16 mouse cellular contexts compared by ENCODE assay signal in genomic region chr13:115199166-115199565, GRCm38 (mm10).
DNase-seq lines count a peak whose midpoint lies in the region; ATAC-seq lines count a peak whose summit lies in the region.
"Had no signal": no experiment of that assay in that cellular context is flagged by ENCODE, and none has a peak within 500 bp of the region (broad histone marks: within the 10 kb centered on the region; RNA-seq: fewer than 3 reads in every experiment).

No protein-coding gene starts in this region.

- H3K36me3 ChIP-seq in forebrain, embryonic 12.5 days (replicated peaks) = no peaks in the 10 kb centered on the region
- H3K36me3 ChIP-seq: embryonic facial prominence, embryonic 13.5 days had no signal

- no peaks in the 10 kb centered on the region for H3K4me1 ChIP-seq in forebrain, embryonic 12.5 days
- H3K4me1 ChIP-seq: forebrain, embryonic 13.5 days had no signal

- H3K4me3 ChIP-seq in forebrain, embryonic 12.5 days (replicated peaks) = no peak overlapping the region
- H3K4me3 ChIP-seq: embryonic facial prominence, embryonic 13.5 days; forebrain, embryonic 13.5 days had no signal

- H3K9ac ChIP-seq in forebrain, embryonic 12.5 days = no peak overlapping the region
- H3K9ac ChIP-seq: embryonic facial prominence, embryonic 13.5 days; forebrain, embryonic 13.5 days; liver, embryonic 14.5 days had no signal

- 71% methylated on average over 3 of the region's 3 CpGs for WGBS in forebrain, embryonic 12.5 days

- no peak overlapping the region for H3K27ac ChIP-seq in forebrain, embryonic 12.5 days
- H3K27ac ChIP-seq: embryonic facial prominence, embryonic 13.5 days; forebrain, embryonic 13.5 days; liver, embryonic 14.5 days had no signal

- DNase-seq in heart, postnatal 10 days = peak; percentile 37 to 40
- no peak for DNase-seq in heart, postnatal 36 days
- DNase-seq in kidney, adult 9 months = peak; percentile 60
- DNase-seq in kidney, postnatal 10 days = peak; percentile 61
- DNase-seq in lung, postnatal 36 days = peak; percentile 40
- no peak for DNase-seq in Muller cell, postnatal 12 days (ENCODE audit: inconsistent ontology term)
- DNase-seq: cerebellum, postnatal 25 days; gastrocnemius, postnatal 25 days; left cerebral cortex, postnatal 4 days; thymus, adult 2 months had no signal

- no peaks in the 10 kb centered on the region for H3K9me3 ChIP-seq in forebrain, embryonic 12.5 days
- H3K9me3 ChIP-seq: embryonic facial prominence, embryonic 13.5 days; forebrain, embryonic 13.5 days had no signal

- ATAC-seq in forebrain, embryonic 12.5 days (ENCODE audit: low FRiP score) = no peak
- ATAC-seq: forebrain, embryonic 13.5 days; inflammation-experienced regulatory T-cells, adult 6 months had no signal

- no peak overlapping the region for H3K4me2 ChIP-seq in forebrain, embryonic 12.5 days
- H3K4me2 ChIP-seq: embryonic facial prominence, embryonic 13.5 days; forebrain, embryonic 13.5 days had no signal

- no peaks in the 10 kb centered on the region for H3K27me3 ChIP-seq in forebrain, embryonic 12.5 days
- H3K27me3 ChIP-seq: CH12.LX; embryonic facial prominence, embryonic 13.5 days; forebrain, embryonic 13.5 days had no signal

- intact Hi-C loops in heart, postnatal 10 days (cut with DNase I) = no loop called here
- intact Hi-C loops in heart, postnatal 36 days (cut with DNase I) = no loop called here

Comparison
In these comparisons a context has a peak if more than half of its experiments do, and no peak if none do; other contexts are left out.
1. DNase-seq: peak in heart, postnatal 10 days (2 of 2), kidney, adult 9 months (single experiment), kidney, postnatal 10 days (single experiment) and lung, postnatal 36 days (single experiment); none in heart, postnatal 36 days (0 of 2) and Muller cell, postnatal 12 days (single experiment).